Mouse (Mus musculus): ENCODE measurements around the gene Lrrc42. TPM values are rescaled to one million over a fixed set of nuclear protein-coding genes. Genes with fewer than 3 reads are reported as not detected.

Gene Lrrc42
- total RNA-seq, 2 experiments from 2014 or later: 31.7 to 33.4 TPM

DNA sequence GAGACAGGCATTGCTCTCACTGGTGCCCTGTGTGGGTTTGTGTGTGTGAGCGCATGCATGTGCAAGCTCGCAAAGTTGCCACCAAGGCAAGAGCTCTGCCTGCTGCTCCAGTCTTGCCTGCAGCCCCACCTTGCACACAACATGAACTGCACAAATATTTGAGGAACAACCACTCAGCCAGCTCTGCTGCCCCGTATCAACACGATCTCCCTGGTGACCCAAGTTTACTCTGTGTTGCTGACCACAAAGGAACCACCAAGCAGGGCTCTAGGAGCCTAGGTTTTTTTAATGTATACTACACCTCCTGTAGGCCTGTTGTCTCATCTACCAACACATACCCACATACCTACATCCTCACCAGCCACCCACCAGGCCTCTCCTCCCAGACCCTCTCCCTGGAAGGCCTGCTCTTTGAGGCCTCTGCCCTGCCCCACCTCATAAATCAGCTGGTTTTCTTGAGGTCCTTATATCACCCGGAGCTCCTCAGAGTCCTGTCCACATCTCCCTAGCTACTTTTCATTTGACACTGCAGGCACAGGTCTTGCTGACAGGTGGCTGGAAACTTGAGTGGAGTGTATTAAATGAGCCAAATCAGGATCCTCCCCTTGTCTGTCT, 42.7 kb downstream of the Lrrc42 start:
- no peak overlapping the region for H3K27ac ChIP-seq
- DNase-seq (ENCODE audit: low spot score in 2 of 2): no peak
- no peak for TF ChIP-seq CTCF (conservative IDR thresholded peaks at IDR 0.05)
- H3K4me3 ChIP-seq: no peak overlapping the region

DNA sequence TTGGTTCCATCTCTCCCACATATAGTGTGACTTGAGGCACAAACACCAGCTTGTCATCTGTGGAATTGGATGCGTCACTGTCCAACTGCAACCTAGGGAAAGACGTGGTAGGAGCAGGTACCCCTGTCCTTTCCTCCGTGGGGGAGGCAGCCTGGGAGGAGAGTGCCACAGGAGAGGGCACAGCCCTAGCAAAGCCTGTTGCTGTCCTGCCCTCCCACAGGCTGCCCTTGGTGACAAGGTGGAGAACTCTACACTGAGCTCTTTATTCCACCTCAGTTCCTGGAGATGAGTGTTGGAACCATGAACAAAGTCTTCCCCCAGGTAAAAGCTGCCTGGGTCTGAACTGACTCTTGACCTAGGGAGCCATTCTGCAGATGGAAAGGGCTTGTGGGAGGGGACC, 44.5 kb downstream of the Lrrc42 start, which contains the start of gene Ldlrad1:
TSS of gene Ldlrad1 (plus strand) at position 301 of the 400 bp plus-strand sequence.
- Histone ChIP-seq H3K27ac (no peak within 1 kb of the TSS), H3K4me3 (no peak within 1 kb of the TSS)
- DNase-seq (ENCODE audit: low spot score in 2 of 2): no peak
- TF ChIP-seq CTCF (conservative IDR thresholded peaks at IDR 0.05): no peak

DNA sequence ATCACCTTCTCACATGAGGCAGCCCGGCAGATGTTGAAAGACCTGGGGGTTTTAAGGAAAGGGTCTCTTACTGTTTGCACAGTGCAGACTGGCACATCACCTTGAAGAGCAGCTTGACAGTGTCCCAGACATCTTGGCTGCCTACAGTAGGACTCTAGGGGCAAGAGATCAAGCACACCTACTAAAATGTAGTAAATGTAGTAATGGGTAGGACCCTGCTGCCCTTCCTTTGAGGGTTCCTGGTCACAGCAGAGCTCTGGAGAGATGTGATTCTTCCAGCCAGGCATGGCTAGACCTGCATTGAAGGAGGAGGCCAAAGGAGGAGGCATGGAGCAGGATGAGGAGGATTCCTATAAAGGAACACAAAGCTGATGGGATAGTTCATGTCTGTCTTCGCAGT, 46.3 kb downstream of the Lrrc42 start:
- no peak for DNase-seq (ENCODE audit: low spot score in 2 of 2)
- TF ChIP-seq CTCF (conservative IDR thresholded peaks at IDR 0.05): no peak
- Histone ChIP-seq H3K27ac (no peak overlapping the region), H3K4me3 (no peak overlapping the region)

DNA sequence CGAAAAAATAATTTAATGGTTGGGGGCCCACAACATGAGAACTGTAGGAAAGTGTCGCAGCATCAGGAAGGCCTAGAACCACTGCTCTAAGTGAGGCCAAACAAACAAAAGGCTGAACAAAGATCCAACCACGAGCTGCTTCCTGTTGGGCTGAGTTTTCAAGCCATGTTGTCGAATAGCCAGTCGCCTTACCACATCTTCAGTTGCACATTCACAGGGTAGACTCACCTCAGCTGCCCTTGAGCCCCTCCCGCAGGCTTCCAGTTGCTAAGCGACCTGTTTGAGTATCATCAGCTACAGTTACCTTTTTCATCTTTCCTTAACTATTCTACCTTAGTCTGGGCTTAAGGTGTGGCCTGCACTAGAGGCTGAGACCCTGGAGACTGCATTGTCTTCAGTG, 50.3 kb downstream of the Lrrc42 start:
- DNase-seq (ENCODE audit: low spot score in 2 of 2): no peak
- no peak overlapping the region for H3K27ac ChIP-seq
- TF ChIP-seq CTCF (conservative IDR thresholded peaks at IDR 0.05): no peak

DNA sequence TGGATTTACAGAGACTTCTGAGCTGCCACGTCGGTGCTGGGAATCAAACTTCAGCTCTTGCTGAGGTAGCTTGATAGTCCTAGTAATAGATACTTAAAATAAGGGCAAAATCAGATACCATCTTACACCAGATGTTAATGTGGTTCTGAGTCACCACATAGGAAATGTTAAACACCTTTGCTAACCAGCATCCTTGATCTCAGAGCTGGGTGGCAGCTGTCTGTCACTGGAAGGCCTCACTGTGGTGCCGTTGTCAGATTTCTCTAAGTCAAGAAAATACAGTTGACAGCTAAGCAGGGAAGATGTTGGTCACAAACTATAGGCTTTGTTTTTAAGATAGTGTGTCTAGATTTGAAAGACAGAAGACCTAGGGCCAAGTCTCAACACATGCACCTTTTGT, 51.6 kb downstream of the Lrrc42 start:
- no peak for DNase-seq (ENCODE audit: low spot score in 2 of 2)
- no peak overlapping the region for H3K4me3 ChIP-seq
- no peak overlapping the region for H3K27ac ChIP-seq
- TF ChIP-seq CTCF (conservative IDR thresholded peaks at IDR 0.05): no peak

More for the DNA sequence above, 50.3 kb downstream of the Lrrc42 start:
- no peak overlapping the region for H3K4me3 ChIP-seq

DNA sequence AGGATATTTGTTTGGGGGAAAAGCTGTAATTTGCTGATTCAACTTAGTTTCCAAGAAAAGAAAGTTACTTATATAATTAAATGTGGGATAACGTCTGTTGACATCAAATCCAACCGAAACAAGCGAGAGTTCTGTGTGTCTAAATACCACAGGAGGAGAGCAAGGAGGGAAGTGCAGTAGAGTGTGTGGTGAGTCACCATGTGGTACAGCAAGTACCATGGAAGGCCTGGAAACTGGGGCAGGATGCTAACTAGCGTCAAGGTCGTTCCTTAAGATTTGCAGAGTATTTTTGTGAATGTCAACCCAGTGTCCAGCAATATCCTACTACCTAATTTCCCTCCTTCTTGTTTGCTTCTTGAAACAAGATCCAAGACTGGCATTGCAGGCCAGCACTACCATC, 55.3 kb downstream of the Lrrc42 start:
- H3K4me3 ChIP-seq: no peak overlapping the region
- H3K27ac ChIP-seq: no peak overlapping the region
- TF ChIP-seq CTCF (conservative IDR thresholded peaks at IDR 0.05): no peak
- no peak for DNase-seq (ENCODE audit: low spot score in 2 of 2)

DNA sequence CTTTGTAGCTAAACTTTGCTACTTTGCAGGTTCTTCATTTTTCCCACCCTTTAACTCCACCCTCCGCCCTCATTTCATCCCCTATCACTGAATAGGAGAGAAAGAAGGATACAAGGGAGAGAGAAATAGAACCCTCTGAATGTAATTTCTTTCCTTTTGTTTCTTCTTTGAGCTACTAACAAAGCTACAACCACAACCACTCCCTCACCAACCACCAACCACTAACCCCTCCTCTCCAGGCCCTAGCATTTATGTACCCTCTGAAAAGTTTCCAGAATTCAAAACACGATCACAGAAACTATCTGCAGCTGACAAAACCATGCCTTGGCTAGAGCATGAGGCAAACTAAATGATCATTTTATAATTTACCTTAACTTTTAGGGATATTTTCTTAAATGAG, 56.9 kb downstream of the Lrrc42 start:
- DNase-seq (ENCODE audit: low spot score in 2 of 2): no peak
- H3K27ac ChIP-seq: no peak overlapping the region
- no peak overlapping the region for H3K4me3 ChIP-seq
- TF ChIP-seq CTCF (conservative IDR thresholded peaks at IDR 0.05): no peak

DNA sequence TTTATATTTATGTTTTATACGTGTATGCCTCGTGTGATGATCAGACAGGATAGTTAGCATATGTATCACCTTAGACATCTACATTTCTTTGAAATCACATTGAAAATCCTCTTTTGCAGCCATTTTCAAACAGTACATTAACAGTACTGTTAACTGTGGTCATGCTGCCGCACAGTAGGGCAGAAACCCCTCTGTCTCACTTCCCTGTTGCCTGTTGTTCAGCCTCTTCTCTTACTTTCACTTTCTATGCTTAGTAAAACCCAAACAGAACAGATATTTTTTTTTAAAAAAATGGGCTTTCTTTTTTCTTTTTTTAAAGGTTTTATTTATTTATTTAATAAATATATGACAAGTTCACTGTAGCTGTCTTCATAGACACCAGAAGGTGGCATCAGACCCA, 59.5 kb downstream of the Lrrc42 start:
- peak; percentile 21; the same call in 1 of the 2 replicates for TF ChIP-seq CTCF (conservative IDR thresholded peaks at IDR 0.05)
- Histone ChIP-seq H3K27ac (no peak overlapping the region), H3K4me3 (no peak overlapping the region)
- no peak for DNase-seq (ENCODE audit: low spot score in 2 of 2)

DNA sequence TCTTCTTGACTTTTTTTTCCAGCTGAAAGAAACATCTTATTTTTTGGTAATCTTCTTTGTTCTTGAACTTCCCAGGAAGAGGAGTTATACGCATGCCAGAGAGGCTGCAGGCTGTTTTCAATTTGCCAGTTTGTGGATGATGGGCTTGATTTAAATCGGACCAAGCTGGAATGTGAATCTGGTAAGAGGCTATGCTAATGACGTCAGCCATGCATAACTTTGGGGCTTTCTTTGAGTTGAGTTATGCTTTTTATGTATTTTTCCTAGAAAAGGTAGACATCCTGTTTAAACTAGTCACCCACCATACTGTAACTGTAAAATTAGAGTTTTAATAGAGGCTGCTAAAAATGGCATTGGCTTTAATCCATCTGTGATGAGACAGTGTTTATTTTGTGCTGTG, 67.6 kb downstream of the Lrrc42 start:
- DNase-seq (ENCODE audit: low spot score in 2 of 2): no peak
- H3K27ac ChIP-seq: no peak overlapping the region
- no peak overlapping the region for H3K4me3 ChIP-seq
- TF ChIP-seq CTCF (conservative IDR thresholded peaks at IDR 0.05): no peak

Other genes starting within 250 kb of the Lrrc42 start
- 10 to 100 TPM; 59.4 to 59.9 TPM for gene Mrpl37, start 186.7 kb downstream of the Lrrc42 start, total RNA-seq (2021)
- 1 to 10 TPM; 3.9 to 9.6 TPM for gene Cyb5rl, start 186.5 kb downstream of the Lrrc42 start, total RNA-seq (2021)
- gene Cdcp2, start 156.6 kb downstream of the Lrrc42 start, total RNA-seq (2021): not detected
- gene Tmem59, start 75.1 kb downstream of the Lrrc42 start, total RNA-seq (2021): 100 to 1,000 TPM; 207 TPM
- gene Tceanc2, start 74.4 kb downstream of the Lrrc42 start, total RNA-seq (2021): 10 to 100 TPM; 14.6 to 18.0 TPM
- gene Ldlrad1, start 44.4 kb downstream of the Lrrc42 start, total RNA-seq (2021): not detected
- 10 to 100 TPM; 22.9 to 26.0 TPM for gene Hspb11, start 61 bp upstream of the Lrrc42 start, total RNA-seq (2021)
- not detected for gene Dio1, start 53.6 kb upstream of the Lrrc42 start, total RNA-seq (2021)
- 10 to 100 TPM; 49.4 to 51.2 TPM for gene Yipf1, start 60.8 kb upstream of the Lrrc42 start, total RNA-seq (2021)
- 10 to 100 TPM; 11.7 to 11.8 TPM for gene Ndc1, start 114.3 kb upstream of the Lrrc42 start, total RNA-seq (2021)
- 1 to 10 TPM in 1 of 2 experiments, under 1 TPM in 1; 0.64 to 2.5 TPM for gene Glis1, start 181.1 kb upstream of the Lrrc42 start, total RNA-seq (2021)

Data from layer of hippocampus, adult 2 months (tissue).